Mouse (Mus musculus) CH12.LX (cell line): ENCODE results near the gene Hes6. TPM values are rescaled to one million over a fixed set of nuclear protein-coding genes. Genes with fewer than 3 reads are reported as not detected.

Source experiments
- DNase-seq: peaks from one replicate; pipeline ENCODE4 v3.0.0-alpha.2; 2013; ENCODE audit errors: extremely low read depth
- H3K27ac ChIP-seq: 2 replicates; pipeline ENCODE4 v1.5.1; 2012; ENCODE audit warnings: low read depth, mild to moderate bottlenecking, control low read depth, moderate library complexity; ENCODE audit not compliant: insufficient read depth
- H3K27me3 ChIP-seq: replicated peaks from 2 replicates; pipeline ENCODE3; 2012; ENCODE audit warnings: inconsistent platforms
- H3K36me3 ChIP-seq, 2 experiments: replicated peaks in 1 of 2; 2 replicates each; pipeline versions ENCODE3 to v1.6.1; 2012; ENCODE audit warnings: inconsistent platforms in 1 of 2, low read length in 1 of 2, mild to moderate bottlenecking in 1 of 2, mixed read lengths in 1 of 2, moderate library complexity in 1 of 2; ENCODE audit not compliant: control insufficient read depth in 1 of 2, insufficient read depth in 1 of 2
- H3K4me1 ChIP-seq, 2 experiments: 2 replicates each; pipeline ENCODE4 v1.6.1; 2012; ENCODE audit warnings: inconsistent platforms in 1 of 2, moderate library complexity in 1 of 2; ENCODE audit not compliant: insufficient read depth in 2 of 2, control insufficient read depth in 1 of 2
- H3K4me2 ChIP-seq: 2 replicates; pipeline ENCODE4 v1.6.1; 2012; ENCODE audit warnings: low read depth, mild to moderate bottlenecking, control low read depth; ENCODE audit not compliant: poor library complexity, insufficient read depth, severe bottlenecking
- H3K4me3 ChIP-seq, 3 experiments: fragments of 150-350 bp in 1 of 3; sonication (generic) in 1 of 3; replicated peaks in 1 of 3; 2 replicates each; pipeline versions ENCODE3 to v1.5.1; 2011 to 2012; ENCODE audit warnings: low read depth in 2 of 3, low read length in 2 of 3, mild to moderate bottlenecking in 2 of 3, moderate library complexity in 2 of 3, control low read depth in 1 of 3, improper control_type of control experiment in 1 of 3, inconsistent platforms in 1 of 3, mixed read lengths in 1 of 3; ENCODE audit not compliant: poor library complexity in 1 of 3
- H3K79me2 ChIP-seq: replicated peaks from 2 replicates; pipeline ENCODE4 v1.6.1; 2012; ENCODE audit warnings: mild to moderate bottlenecking, moderate library complexity; ENCODE audit not compliant: control insufficient read depth, poor library complexity, insufficient read depth, severe bottlenecking; ENCODE audit errors: extremely low read depth
- H3K9ac ChIP-seq: 2 replicates; pipeline ENCODE4 v1.6.1; 2012; ENCODE audit warnings: low read depth, mild to moderate bottlenecking, control low read depth, moderate library complexity; ENCODE audit not compliant: insufficient read depth
- H3K9me3 ChIP-seq: replicated peaks from 2 replicates; pipeline ENCODE3; 2012; ENCODE audit warnings: low read length, inconsistent platforms, mixed read lengths
- CHD1 ChIP-seq: IDR thresholded peaks from 2 replicates; pipeline ENCODE4 v1.6.1; 2012; ENCODE audit warnings: low read depth, low read length, improper control_type of control experiment, inconsistent platforms
- CHD2 ChIP-seq: IDR thresholded peaks from 2 replicates; pipeline ENCODE4 v1.6.1; 2011; ENCODE audit warnings: low read length, improper control_type of control experiment
- CTCF ChIP-seq, 2 experiments: IDR thresholded peaks in 1 of 2; conservative IDR thresholded peaks in 1 of 2; 2 replicates each; pipeline ENCODE4 v1.5.1; 2011 to 2012; ENCODE audit warnings: low read depth in 2 of 2, low read length in 2 of 2, improper control_type of control experiment in 1 of 2, inconsistent platforms in 1 of 2, mild to moderate bottlenecking in 1 of 2, moderate library complexity in 1 of 2
- E2F4 ChIP-seq: IDR thresholded peaks from 2 replicates; pipeline ENCODE4 v1.6.1; 2011; ENCODE audit warnings: low read depth, low read length, improper control_type of control experiment; ENCODE audit not compliant: insufficient replicate concordance
- ETS1 ChIP-seq: conservative IDR thresholded peaks from 2 replicates; pipeline ENCODE4 v1.6.1; 2012; ENCODE audit warnings: low read depth, mild to moderate bottlenecking, inconsistent platforms, low read length, improper control_type of control experiment, moderate library complexity
- HCFC1 ChIP-seq: IDR thresholded peaks from 2 replicates; pipeline ENCODE4 v1.6.1; 2012; ENCODE audit warnings: low read depth, mild to moderate bottlenecking, inconsistent platforms, low read length, improper control_type of control experiment
- IRF4 ChIP-seq: IDR thresholded peaks from 2 replicates; pipeline ENCODE4 v1.6.1; 2014; ENCODE audit warnings: low read depth, mild to moderate bottlenecking, inconsistent platforms, low read length, improper control_type of control experiment
- JUN ChIP-seq: IDR thresholded peaks from 2 replicates; pipeline ENCODE4 v1.6.1; 2011; ENCODE audit warnings: low read depth, mild to moderate bottlenecking, low read length, improper control_type of control experiment, moderate library complexity; ENCODE audit not compliant: insufficient read depth
- JUND ChIP-seq: conservative IDR thresholded peaks from 2 replicates; pipeline ENCODE4 v1.6.1; 2011; ENCODE audit warnings: low read depth, low read length, improper control_type of control experiment
- KAT2A ChIP-seq: IDR thresholded peaks from 2 replicates; pipeline ENCODE4 v1.6.1; 2012; ENCODE audit warnings: low read length, improper control_type of control experiment, inconsistent platforms; ENCODE audit not compliant: insufficient replicate concordance
- MAFK ChIP-seq: IDR thresholded peaks from 2 replicates; pipeline ENCODE4 v1.6.1; 2011; ENCODE audit warnings: low read length, improper control_type of control experiment; ENCODE audit not compliant: insufficient replicate concordance
- MEF2A ChIP-seq: IDR thresholded peaks from 2 replicates; pipeline ENCODE4 v1.6.1; 2014; ENCODE audit warnings: low read depth, mild to moderate bottlenecking, inconsistent platforms, low read length, improper control_type of control experiment, borderline replicate concordance
- MXI1 ChIP-seq: IDR thresholded peaks from 2 replicates; pipeline ENCODE4 v1.6.1; 2011; ENCODE audit warnings: mild to moderate bottlenecking, low read depth, low read length, improper control_type of control experiment
- MYC ChIP-seq: IDR thresholded peaks from 2 replicates; pipeline ENCODE4 v1.6.1; 2011; ENCODE audit warnings: low read depth, mild to moderate bottlenecking, improper control_type of control experiment, low read length
- NELFE ChIP-seq: IDR thresholded peaks from 2 replicates; pipeline ENCODE4 v1.6.1; 2011; ENCODE audit warnings: low read depth, low read length, improper control_type of control experiment
- PAX5 ChIP-seq: IDR thresholded peaks from 2 replicates; pipeline ENCODE4 v1.6.1; 2012; ENCODE audit warnings: low read length, inconsistent platforms, mixed read lengths
- POLR2A ChIP-seq: IDR thresholded peaks from 2 replicates; pipeline ENCODE4 v1.6.1; 2011; ENCODE audit warnings: low read depth, mild to moderate bottlenecking, improper control_type of control experiment, low read length
- POLR2AphosphoS2 ChIP-seq: IDR thresholded peaks from 2 replicates; pipeline ENCODE4 v1.6.1; 2011; ENCODE audit warnings: low read depth, low read length, improper control_type of control experiment
- RCOR1 ChIP-seq: conservative IDR thresholded peaks from 2 replicates; pipeline ENCODE4 v1.6.1; 2012; ENCODE audit warnings: low read depth, mild to moderate bottlenecking, inconsistent platforms, low read length, improper control_type of control experiment
- SIN3A ChIP-seq: IDR thresholded peaks from 2 replicates; pipeline ENCODE4 v1.6.1; 2012; ENCODE audit warnings: low read length, improper control_type of control experiment, inconsistent platforms
- USF1 ChIP-seq: IDR thresholded peaks from 2 replicates; pipeline ENCODE4 v1.6.1; 2014; ENCODE audit warnings: low read depth, mild to moderate bottlenecking, inconsistent platforms, low read length, improper control_type of control experiment
- USF2 ChIP-seq: conservative IDR thresholded peaks from 2 replicates; pipeline ENCODE4 v1.6.1; 2011; ENCODE audit warnings: low read depth, low read length, improper control_type of control experiment
- ZC3H11A ChIP-seq: IDR thresholded peaks from 2 replicates; pipeline ENCODE4 v1.6.1; 2012; ENCODE audit warnings: low read depth, mild to moderate bottlenecking, inconsistent platforms, low read length, improper control_type of control experiment
- ZMIZ1 ChIP-seq: IDR thresholded peaks from 2 replicates; pipeline ENCODE4 v1.6.1; 2012; ENCODE audit warnings: low read depth, mild to moderate bottlenecking, inconsistent platforms, low read length, improper control_type of control experiment
- ZNF384 ChIP-seq: IDR thresholded peaks from 2 replicates; pipeline ENCODE4 v1.6.1; 2012; ENCODE audit warnings: low read depth, low read length, improper control_type of control experiment, inconsistent platforms
- dilution Hi-C: fragments of 300-500 bp; cut with MboI; formaldehyde crosslinking; loops from 2 replicates; pipeline ENCODE4 v1.14.3; 2020; ENCODE audit warnings: low sequenced_read_pairs; ENCODE audit not compliant: extremely low pct_unique_long_range_greater_than_20kb, extremely low pct_ligation_motif_present
- in situ Hi-C: fragments of 300-500 bp; cut with MboI; formaldehyde crosslinking; loops from 3 replicates; pipeline ENCODE4 v1.14.3; 2019; ENCODE audit warnings: low sequenced_read_pairs, low pct_ligation_motif_present, low pct_unique_long_range_greater_than_20kb, mixed read lengths
- polyA plus RNA-seq: library from polyadenylated mRNA; unstranded; fragments of >175 nt; gene quantifications from 2 replicates; pipeline ENCODE4 v1.2.1, GENCODE M21; 2012; ENCODE audit warnings: low read depth; ENCODE audit not compliant: insufficient read length
- total RNA-seq, 2 experiments: library from RNA; depleted of rRNA; stranded (reverse); fragments of 300-350 nt in 1 of 2; fragments of >200 nt in 1 of 2; gene quantifications; 2 replicates each; pipeline ENCODE4 v1.2.3; 2012 to 2014

The Hes6 gene
- total and polyA plus RNA-seq, 3 experiments = 15.4 to 25.7 (median 21.1) TPM

DNA sequence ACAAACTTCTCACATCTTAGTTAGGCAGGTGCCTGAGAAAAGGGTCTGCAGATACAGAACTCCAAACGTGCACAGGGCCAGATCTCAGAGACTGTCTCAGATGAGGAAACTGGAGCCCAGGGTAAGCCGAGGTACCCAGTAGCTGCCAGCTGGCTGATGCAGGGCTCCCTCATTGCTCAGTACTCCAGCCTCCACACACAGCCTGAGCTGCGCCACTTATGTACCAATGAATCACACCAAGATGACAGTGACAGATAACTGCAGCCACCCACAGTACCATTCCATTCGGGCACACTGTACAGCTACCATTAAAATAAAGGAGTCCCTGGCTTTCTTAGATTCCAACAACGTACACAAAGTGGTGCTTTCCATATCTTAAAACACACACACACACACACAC is 43.9 kb upstream of the Hes6 start:
- no peak overlapping the region for H3K4me2 ChIP-seq
- in situ Hi-C loops = no loop called here
- peaks cover 6 to 50% of the 10 kb centered on the region in 2 experiments; a peak in 3 of 4 replicates for H3K4me1 ChIP-seq
- DNase-seq = no peak
- peaks cover 0 to 7% of the 10 kb centered on the region in 2 experiments for H3K36me3 ChIP-seq
- peaks cover 3% of the 10 kb centered on the region; the same call in 1 of the 2 replicates for H3K79me2 ChIP-seq
- TF ChIP-seq POLR2A (no peak), KAT2A (no peak), PAX5 (no peak), HCFC1 (no peak), ZC3H11A (no peak), CTCF (conservative IDR thresholded peaks at IDR 0.05 in 1 of 2, IDR thresholded peaks at IDR 0.05 in 1 of 2; ENCODE audit: low read depth in 2 of 2, low read length in 2 of 2) (no peak), POLR2AphosphoS2 (no peak), E2F4 (no peak), IRF4 (no peak), ZMIZ1 (no peak)
- dilution Hi-C loops = no loop called here
- no peak overlapping the region for H3K4me3 ChIP-seq
- no peak overlapping the region for H3K9ac ChIP-seq
- H3K27ac ChIP-seq = no peak overlapping the region
- no peaks in the 10 kb centered on the region for H3K9me3 ChIP-seq
- H3K27me3 ChIP-seq = no peaks in the 10 kb centered on the region

DNA sequence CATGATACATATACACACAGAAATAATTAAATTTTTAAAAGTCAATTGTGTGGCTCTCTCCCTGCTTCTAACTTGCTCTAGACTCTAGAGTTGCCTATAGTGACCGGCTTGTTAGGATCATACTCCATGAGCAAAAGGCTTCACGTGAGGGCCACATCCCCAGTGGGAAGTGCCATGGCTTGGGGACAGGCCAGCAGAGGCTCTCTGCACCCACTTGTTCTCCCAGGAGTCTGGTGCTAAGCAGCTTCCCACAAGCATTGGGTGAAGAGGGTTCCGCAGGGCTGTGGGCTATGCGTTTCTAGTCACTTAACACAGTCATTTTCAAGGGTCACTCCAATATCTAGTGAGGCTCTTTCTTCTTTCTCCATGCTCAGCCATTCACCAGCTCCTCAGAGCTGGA is 43.3 kb upstream of the Hes6 start:
- H3K27ac ChIP-seq = no peak overlapping the region
- TF ChIP-seq PAX5 = no peak
- TF ChIP-seq MYC = no peak
- TF ChIP-seq CHD2 = no peak
- TF ChIP-seq IRF4 = no peak
- TF ChIP-seq USF1 = no peak
- no peak for TF ChIP-seq JUN
- no peak for TF ChIP-seq NELFE
- no peak for TF ChIP-seq SIN3A
- TF ChIP-seq ZNF384 = no peak
- TF ChIP-seq MEF2A = no peak
- TF ChIP-seq RCOR1 = no peak
- TF ChIP-seq JUND = no peak
- no peak for TF ChIP-seq MXI1
- no peak for TF ChIP-seq USF2
- no peak for TF ChIP-seq CHD1
- TF ChIP-seq ZMIZ1 = no peak
- TF ChIP-seq ETS1 = no peak
- TF ChIP-seq POLR2A = no peak
- no peak for TF ChIP-seq POLR2AphosphoS2
- no peak for TF ChIP-seq MAFK
- H3K79me2 ChIP-seq = peaks cover 3% of the 10 kb centered on the region; the same call in 1 of the 2 replicates
- no peak overlapping the region; the same call in 1 of the 2 replicates for H3K4me2 ChIP-seq
- dilution Hi-C loops (no loop called here), in situ Hi-C loops (no loop called here)
- H3K4me3 ChIP-seq = no peak overlapping the region
- peaks cover 0 to 3% of the 10 kb centered on the region in 2 experiments for H3K36me3 ChIP-seq
- H3K27me3 ChIP-seq = no peaks in the 10 kb centered on the region
- no peak for DNase-seq
- H3K9ac ChIP-seq = no peak overlapping the region
- no peaks in the 10 kb centered on the region for H3K9me3 ChIP-seq
- peaks cover 6 to 50% of the 10 kb centered on the region in 2 experiments; a peak in 3 of 4 replicates for H3K4me1 ChIP-seq
